Mouse (Mus musculus) neural tube, embryonic 14.5 days (tissue): ENCODE results near the gene Clasp2. TPM values are rescaled to one million over a fixed set of nuclear protein-coding genes. Genes with fewer than 3 reads are reported as not detected.

Experiments used
- ATAC-seq: fragments of 200-750 bp; cut with Nextera tagmentation; 2 replicates; pipeline ENCODE4 v1.8.0; 2017; ENCODE audit warnings: low read depth, mild to moderate bottlenecking, moderate TSS enrichment, moderate library complexity
- H3K27ac ChIP-seq: fragments of 300-500 bp; sonication (generic); 2 replicates; pipeline ENCODE4 v1.5.1; 2014; ENCODE audit warnings: low read depth, mild to moderate bottlenecking, control low read depth, low read length, moderate library complexity, mixed read lengths
- H3K27me3 ChIP-seq: fragments of 300-500 bp; sonication (generic); 2 replicates; pipeline ENCODE4 v1.6.1; 2014; ENCODE audit warnings: low read length; ENCODE audit not compliant: control insufficient read depth, insufficient read depth
- H3K36me3 ChIP-seq: fragments of 300-500 bp; sonication (generic); 2 replicates; pipeline ENCODE4 v1.6.1; 2014; ENCODE audit warnings: low read length, mixed read lengths; ENCODE audit not compliant: control insufficient read depth, insufficient read depth
- H3K4me1 ChIP-seq: fragments of 300-500 bp; sonication (generic); 2 replicates; pipeline ENCODE4 v1.6.1; 2014; ENCODE audit warnings: low read length; ENCODE audit not compliant: control insufficient read depth, insufficient read depth
- H3K4me2 ChIP-seq: fragments of 300-500 bp; sonication (generic); 2 replicates; pipeline ENCODE4 v1.6.1; 2014; ENCODE audit warnings: mild to moderate bottlenecking, low read depth, low read length, control low read depth
- H3K4me3 ChIP-seq: fragments of 300-500 bp; sonication (generic); 2 replicates; pipeline ENCODE4 v1.5.1; 2014; ENCODE audit warnings: low read depth, low read length, control low read depth, mixed read lengths
- H3K9ac ChIP-seq: fragments of 300-500 bp; sonication (generic); replicated peaks from 2 replicates; pipeline ENCODE4 v1.6.1; 2014; ENCODE audit warnings: low read depth, mild to moderate bottlenecking, control low read depth, low read length, mixed read lengths
- H3K9me3 ChIP-seq: fragments of 300-500 bp; sonication (generic); 2 replicates; pipeline ENCODE4 v1.6.1; 2016; ENCODE audit warnings: low read length; ENCODE audit not compliant: control insufficient read depth
- WGBS: fragments of 180-500 bp; shearing (Covaris S2); extraction: QIAGEN DNeasy Blood & Tissue Kit; methylation state at CpG from one replicate; pipeline ENCODE4 v1.1.7; 2014; 5-methylcytosine and 5-hydroxymethylcytosine counted together
- polyA plus RNA-seq: library from polyadenylated mRNA; unstranded; fragments of >200 nt; fragmentation: Nextera tagmentation; extraction: Ambion mirVana; gene quantifications from 2 replicates; pipeline ENCODE4 v1.2.1, GENCODE M21; 2014

Gene Clasp2
- polyA plus RNA-seq, 1 experiment from 2014 or later, result 176 TPM

GRCm38 (mm10) chr9:113828719-113829118 lies 87.4 kb downstream of the Clasp2 start:
- no peak overlapping the region for H3K9ac ChIP-seq
- 0 out of 2 replicates have a peak, but pooled peaks cover 3% of the 10 kb centered on the region for H3K4me1 ChIP-seq
- no peak overlapping the region for H3K27ac ChIP-seq
- no peak for ATAC-seq
- H3K9me3 ChIP-seq, result no peaks in the 10 kb centered on the region
- H3K27me3 ChIP-seq, result no peaks in the 10 kb centered on the region
- no peak overlapping the region for H3K4me2 ChIP-seq
- H3K4me3 ChIP-seq, result no peak overlapping the region
- 52% methylated on average over 9 of the region's 9 CpGs for WGBS
- no peaks in the 10 kb centered on the region for H3K36me3 ChIP-seq

DNA sequence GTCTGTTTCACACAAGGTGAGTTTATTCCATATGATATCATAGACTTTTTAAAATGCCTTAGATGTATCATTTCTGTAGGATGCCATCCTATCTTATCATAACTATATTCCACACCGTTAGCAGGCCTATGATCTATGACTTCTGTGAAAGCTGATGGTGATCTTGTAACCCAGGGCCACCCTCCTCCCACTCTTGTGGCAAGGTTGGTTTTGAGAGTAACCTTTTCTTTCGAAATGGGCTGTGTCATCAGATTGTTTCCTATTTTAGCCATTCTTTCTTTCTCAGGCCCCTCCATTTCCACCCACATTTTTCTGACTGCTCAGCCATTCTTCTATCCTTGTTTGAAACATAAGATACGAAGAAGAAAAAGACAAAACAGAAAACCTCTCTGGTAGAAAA lies 88.9 kb downstream of the Clasp2 start:
- H3K27ac ChIP-seq, result no peak overlapping the region
- no peak for ATAC-seq
- H3K9ac ChIP-seq, result no peak overlapping the region
- no peaks in the 10 kb centered on the region for H3K9me3 ChIP-seq
- H3K36me3 ChIP-seq, result no peaks in the 10 kb centered on the region
- H3K27me3 ChIP-seq, result no peaks in the 10 kb centered on the region
- no peak overlapping the region for H3K4me3 ChIP-seq
- WGBS, result 90% methylated on average over 3 of the region's 3 CpGs
- 0 out of 2 replicates have a peak, but pooled peaks cover 3% of the 10 kb centered on the region for H3K4me1 ChIP-seq
- H3K4me2 ChIP-seq, result no peak overlapping the region

DNA sequence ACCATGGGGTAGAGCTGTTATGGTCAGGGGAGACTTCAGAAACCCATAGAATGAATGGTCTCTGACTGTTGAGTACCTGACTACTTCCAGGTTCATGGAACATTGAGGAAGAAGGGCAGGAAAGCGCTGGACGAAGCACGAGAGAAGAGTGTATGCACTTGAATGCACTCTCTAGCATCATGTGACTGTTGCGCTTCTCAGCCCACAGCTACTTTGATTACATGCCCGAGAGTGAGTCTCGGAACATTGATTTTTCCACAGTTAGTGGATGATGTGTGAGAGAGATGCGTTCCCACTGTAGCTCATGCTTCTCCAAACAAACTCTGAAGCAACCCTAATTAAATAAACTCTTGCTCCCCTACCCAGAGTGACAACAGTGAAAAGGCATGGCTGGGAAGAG lies 92.2 kb downstream of the Clasp2 start:
- H3K27me3 ChIP-seq, result no peaks in the 10 kb centered on the region
- no peaks in the 10 kb centered on the region for H3K36me3 ChIP-seq
- no peak overlapping the region for H3K4me2 ChIP-seq
- no peaks in the 10 kb centered on the region for H3K9me3 ChIP-seq
- H3K4me1 ChIP-seq, result 0 out of 2 replicates have a peak, but pooled peaks cover 3% of the 10 kb centered on the region
- H3K27ac ChIP-seq, result no peak overlapping the region
- ATAC-seq, result no peak
- H3K9ac ChIP-seq, result no peak overlapping the region
- H3K4me3 ChIP-seq, result no peak overlapping the region
- 86% methylated on average over 7 of the region's 7 CpGs for WGBS

GRCm38 (mm10) chr9:113837001-113837400 lies 95.7 kb downstream of the Clasp2 start:
- Histone ChIP-seq H3K4me3 (no peak overlapping the region), H3K27me3 (no peaks in the 10 kb centered on the region), H3K36me3 (peaks cover 6% of the 10 kb centered on the region; the same call in 1 of the 2 replicates), H3K27ac (no peak overlapping the region), H3K4me1 (no peaks in the 10 kb centered on the region), H3K9me3 (no peaks in the 10 kb centered on the region), H3K9ac (no peak overlapping the region), H3K4me2 (no peak overlapping the region)
- WGBS, result 87% methylated on average over 4 of the region's 4 CpGs
- ATAC-seq, result no peak

DNA sequence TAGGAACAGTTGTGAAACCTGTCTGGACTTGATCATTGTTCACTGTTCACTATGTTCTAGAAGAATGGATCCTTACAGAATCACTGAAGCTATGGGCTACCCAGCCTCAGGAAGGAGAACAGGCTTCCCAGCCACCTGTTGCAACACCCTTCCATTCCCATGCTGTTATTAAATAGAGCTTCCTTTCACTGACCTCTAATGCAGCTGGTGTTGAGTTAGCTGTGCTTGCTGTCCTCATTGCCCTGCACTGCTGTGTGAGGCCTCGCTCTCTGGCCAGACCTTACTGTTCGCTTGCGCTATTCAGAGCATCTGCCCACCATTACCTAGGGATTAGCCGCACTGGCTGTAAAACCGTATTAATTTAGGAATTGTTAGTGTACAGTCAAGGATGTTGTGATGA lies 96.2 kb downstream of the Clasp2 start:
- no peak overlapping the region for H3K4me3 ChIP-seq
- no peak overlapping the region for H3K9ac ChIP-seq
- H3K27me3 ChIP-seq, result no peaks in the 10 kb centered on the region
- no peaks in the 10 kb centered on the region for H3K9me3 ChIP-seq
- no peak overlapping the region for H3K4me2 ChIP-seq
- H3K36me3 ChIP-seq, result peaks cover 7% of the 10 kb centered on the region; the same call in 1 of the 2 replicates
- ATAC-seq, result no peak
- no peak overlapping the region for H3K27ac ChIP-seq
- WGBS, result 91% methylated on average over 5 of the region's 5 CpGs
- H3K4me1 ChIP-seq, result no peaks in the 10 kb centered on the region

GRCm38 (mm10) chr9:113844029-113844428 lies 102.8 kb downstream of the Clasp2 start:
- WGBS, result 95% methylated on average over 4 of the region's 4 CpGs
- Histone ChIP-seq H3K9me3 (no peaks in the 10 kb centered on the region), H3K36me3 (peaks cover 17% of the 10 kb centered on the region; the same call in 1 of the 2 replicates), H3K27ac (no peak overlapping the region), H3K4me1 (no peaks in the 10 kb centered on the region), H3K4me2 (no peak overlapping the region), H3K9ac (no peak overlapping the region), H3K27me3 (no peaks in the 10 kb centered on the region), H3K4me3 (no peak overlapping the region)
- no peak for ATAC-seq

DNA sequence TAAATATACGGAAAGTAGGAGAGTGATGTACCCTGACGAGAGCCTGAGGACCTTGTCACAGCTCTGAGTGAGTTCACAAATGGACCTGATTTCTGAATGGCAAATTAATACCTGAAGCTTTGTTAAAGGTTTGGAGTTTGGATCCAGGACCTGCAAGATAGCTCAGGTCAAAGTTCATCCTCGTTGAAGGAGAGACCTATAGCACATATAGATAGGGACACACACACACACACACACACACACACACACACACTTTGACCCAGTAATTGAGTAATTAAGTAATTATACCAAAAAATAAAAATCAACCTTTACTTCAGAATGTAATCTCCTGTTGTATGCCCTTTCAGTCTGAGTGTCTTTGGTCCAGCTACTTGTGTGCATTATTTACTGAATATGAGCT lies 114.2 kb downstream of the Clasp2 start:
- Histone ChIP-seq H3K9me3 (no peaks in the 10 kb centered on the region), H3K4me2 (no peak overlapping the region), H3K36me3 (peaks cover 41% of the 10 kb centered on the region), H3K4me1 (no peaks in the 10 kb centered on the region), H3K27ac (no peak overlapping the region), H3K27me3 (no peaks in the 10 kb centered on the region), H3K4me3 (no peak overlapping the region), H3K9ac (no peak overlapping the region)
- WGBS, result 95% methylated on average over 3 of the region's 3 CpGs
- ATAC-seq, result no peak

GRCm38 (mm10) chr9:113857281-113857928 lies 116.1 kb downstream of the Clasp2 start:
- H3K27me3 ChIP-seq, result no peaks in the 10 kb centered on the region
- H3K4me1 ChIP-seq, result no peaks in the 10 kb centered on the region
- no peaks in the 10 kb centered on the region for H3K9me3 ChIP-seq
- WGBS, result 90% methylated on average over 8 of the region's 8 CpGs
- no peak overlapping the region for H3K9ac ChIP-seq
- H3K36me3 ChIP-seq, result peaks cover 44% of the 10 kb centered on the region
- no peak overlapping the region for H3K4me3 ChIP-seq
- no peak overlapping the region for H3K4me2 ChIP-seq
- H3K27ac ChIP-seq, result no peak overlapping the region
- no peak for ATAC-seq

GRCm38 (mm10) chr9:113857929-113858440 lies 116.7 kb downstream of the Clasp2 start:
- Histone ChIP-seq H3K27ac (no peak overlapping the region), H3K9me3 (no peaks in the 10 kb centered on the region), H3K4me1 (no peaks in the 10 kb centered on the region), H3K4me3 (no peak overlapping the region), H3K27me3 (no peaks in the 10 kb centered on the region), H3K9ac (no peak overlapping the region), H3K4me2 (no peak overlapping the region), H3K36me3 (peaks cover 40% of the 10 kb centered on the region)
- WGBS, result 92% methylated on average over 5 of the region's 5 CpGs
- ATAC-seq, result no peak
